Mouse (Mus musculus): ENCODE measurements around the gene Slc39a1. TPM values are rescaled to one million over a fixed set of nuclear protein-coding genes. Genes with fewer than 3 reads are reported as not detected.
"Not testable (repeated sequence)": the region's sequence is repeated elsewhere in the genome, so short reads cannot be mapped to it uniquely, and the experiment has no call there.

The Slc39a1 gene
- total RNA-seq, 2 experiments from 2014 or later: 49.6 to 54.7 TPM

GRCm38 (mm10) chr3:90241251-90241650 is 6.7 kb upstream of the Slc39a1 start:
- no peak for DNase-seq

DNA sequence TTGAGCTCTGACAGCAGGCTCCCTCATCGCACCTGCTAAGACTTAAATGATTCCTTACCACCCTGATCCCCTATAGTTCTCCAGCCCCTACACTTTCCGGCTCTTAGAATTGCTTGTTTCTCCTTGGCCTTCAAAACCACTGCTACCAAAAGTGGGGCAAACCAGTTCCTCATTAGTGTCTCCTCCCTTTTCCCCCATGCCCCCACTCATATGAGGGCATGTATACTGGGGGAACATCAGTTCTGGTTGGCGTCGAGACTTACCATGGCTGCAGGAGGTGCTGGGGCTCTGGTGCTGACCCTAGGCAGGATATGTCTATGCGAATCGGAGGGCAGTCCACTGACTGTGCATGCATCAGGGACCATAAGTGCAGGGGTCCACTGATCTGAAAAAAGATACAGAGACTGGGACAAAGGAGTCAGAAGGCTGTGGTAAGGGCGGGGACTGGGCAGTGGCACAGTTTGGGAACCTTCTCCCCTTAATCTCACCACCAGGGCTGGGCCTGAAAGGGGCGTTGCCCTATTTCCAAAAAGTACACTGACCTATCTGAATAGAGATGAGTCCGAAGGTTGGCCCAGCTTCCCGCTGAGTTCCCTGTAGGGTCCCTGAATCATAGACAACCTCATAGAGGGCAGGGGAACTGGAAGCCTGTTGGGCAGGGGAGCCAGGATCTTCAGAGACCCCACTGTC is 6.2 kb upstream of the Slc39a1 start:
- no peak for DNase-seq

GRCm38 (mm10) chr3:90242984-90243775 is 4.8 kb upstream of the Slc39a1 start, which contains the start of gene Creb3l4:
Gene Creb3l4 (minus strand): TSS chr3:90243512.
- DNase-seq: no peak

- no peak for DNase-seq
These were observed 2.6 kb upstream of the Slc39a1 start for GRCm38 (mm10) chr3:90245406-90245805.

- DNase-seq: no peak
These were observed 377 bp upstream of the Slc39a1 start for GRCm38 (mm10) chr3:90247630-90247959.

- no peak for DNase-seq
These were observed 751 bp downstream of the Slc39a1 start for GRCm38 (mm10) chr3:90248746-90249100.

DNA sequence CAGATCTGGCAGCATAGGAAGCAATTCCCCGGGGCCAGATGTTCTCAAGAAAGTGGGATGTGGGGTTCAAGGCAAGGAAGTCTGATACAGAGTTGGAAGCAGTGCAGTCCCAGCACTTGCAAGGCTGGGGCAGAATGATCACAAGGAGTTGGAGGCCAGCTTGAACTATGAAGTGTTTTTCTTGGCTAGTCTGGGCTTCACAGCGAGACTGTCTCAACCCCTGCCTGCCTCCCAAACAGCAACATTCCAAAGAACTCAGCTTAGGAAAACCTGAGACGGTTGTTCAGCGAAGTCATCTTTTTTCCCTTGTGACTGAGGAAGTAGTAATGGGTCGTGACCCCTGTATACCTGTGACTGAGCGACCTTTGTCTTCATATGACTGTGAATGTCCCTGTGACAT is 2.8 kb downstream of the Slc39a1 start:
- DNase-seq: no peak

DNA sequence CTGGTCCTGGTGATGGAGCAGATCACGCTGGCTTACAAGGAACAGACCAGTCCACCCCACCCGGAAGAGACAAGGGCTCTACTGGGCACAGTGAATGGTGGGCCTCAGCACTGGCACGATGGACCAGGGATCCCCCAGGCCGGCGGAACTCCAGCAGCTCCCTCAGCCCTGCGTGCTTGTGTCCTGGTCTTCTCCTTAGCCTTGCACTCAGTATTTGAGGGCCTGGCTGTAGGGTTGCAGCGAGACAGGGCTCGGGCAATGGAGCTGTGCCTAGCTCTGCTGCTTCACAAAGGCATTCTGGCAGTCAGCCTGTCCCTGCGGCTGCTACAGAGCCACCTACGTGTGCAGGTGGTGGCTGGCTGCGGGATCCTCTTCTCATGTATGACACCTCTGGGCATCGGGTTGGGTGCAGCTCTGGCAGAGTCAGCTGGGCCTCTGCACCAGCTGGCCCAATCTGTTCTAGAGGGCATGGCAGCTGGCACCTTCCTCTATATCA is 3.8 kb downstream of the Slc39a1 start:
- not testable (repeated sequence) for DNase-seq

- DNase-seq: not testable (repeated sequence)
These were observed 4.7 kb downstream of the Slc39a1 start for GRCm38 (mm10) chr3:90252659-90253058.

- DNase-seq: not testable (repeated sequence)
These were observed 5.2 kb downstream of the Slc39a1 start for GRCm38 (mm10) chr3:90253174-90253573.

DNA sequence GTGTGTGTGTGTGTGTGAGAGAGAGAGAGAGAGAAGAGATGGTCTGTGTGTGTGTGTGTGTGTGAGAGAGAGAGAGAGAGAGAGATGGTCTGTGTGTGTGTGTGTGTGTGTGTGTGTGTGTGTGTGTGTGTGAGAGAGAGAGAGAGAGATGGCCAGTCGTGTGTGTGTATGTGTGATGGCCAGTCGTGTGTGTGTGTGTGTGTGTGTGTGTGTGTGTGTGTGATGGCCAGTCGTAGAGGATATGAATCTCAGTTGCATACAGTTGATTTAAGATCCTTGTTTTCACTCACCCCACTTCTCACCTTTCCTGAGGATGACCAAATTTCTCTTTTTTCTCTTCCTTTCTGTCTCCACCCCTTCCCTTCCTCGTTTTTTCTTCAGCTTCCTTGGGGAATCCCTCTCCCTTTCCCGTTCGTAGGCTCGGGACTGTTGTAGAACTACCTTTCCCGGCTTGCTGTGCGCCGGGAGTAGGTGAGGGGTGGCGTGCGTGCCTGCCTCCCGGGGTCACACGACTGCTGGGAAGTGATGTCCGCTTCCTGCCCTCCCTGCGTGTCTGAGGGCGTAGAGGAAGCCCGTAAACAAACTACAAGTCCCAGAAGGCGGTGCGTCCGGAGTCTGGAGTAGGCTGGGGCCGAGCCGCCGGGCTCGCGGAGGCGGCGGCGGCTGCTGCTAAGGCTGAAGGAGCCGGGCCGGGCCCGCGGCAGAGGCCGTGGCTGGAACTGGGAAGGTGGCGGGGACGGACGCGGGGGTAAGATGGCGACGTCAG is 5.9 kb downstream of the Slc39a1 start, which contains the start of gene Crtc2:
TSS of gene Crtc2 (plus strand) at position 511 of the 766 bp plus-strand sequence.
- DNase-seq: peak; percentile 97

DNA sequence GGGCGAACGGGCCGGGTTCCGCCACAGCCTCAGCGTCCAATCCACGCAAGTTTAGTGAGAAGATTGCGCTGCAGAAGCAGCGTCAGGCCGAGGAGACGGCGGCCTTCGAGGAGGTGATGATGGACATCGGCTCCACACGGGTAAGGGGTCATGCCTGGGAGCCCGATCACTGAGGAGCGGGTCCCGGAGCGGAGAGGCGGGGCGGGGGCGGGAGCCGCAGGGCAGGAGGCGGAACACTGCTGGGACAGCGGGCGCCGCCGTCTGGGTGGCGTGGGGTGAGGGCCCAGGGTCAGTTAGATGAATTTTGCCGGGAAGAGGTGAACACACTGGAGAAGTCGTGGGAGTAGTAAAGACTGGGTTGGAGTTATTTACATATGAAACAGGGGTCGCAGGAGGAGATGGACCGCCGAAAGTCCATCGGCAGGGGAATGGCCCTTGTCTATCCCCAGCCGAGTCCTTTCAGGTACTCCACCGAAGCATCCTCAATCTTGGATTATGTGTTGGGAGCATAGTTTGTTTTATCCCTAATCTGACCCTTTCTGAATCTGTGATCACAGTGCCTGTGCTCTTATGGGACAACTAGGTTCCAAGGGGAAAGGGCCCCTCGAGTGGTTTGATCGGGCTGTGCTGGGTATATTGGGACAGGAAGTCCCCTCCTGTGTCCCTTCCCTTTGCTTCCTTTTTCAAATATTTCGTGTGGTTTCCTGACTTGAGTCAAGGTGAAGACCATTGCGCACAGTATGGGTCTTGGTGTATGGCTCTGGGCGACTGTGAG is 6.6 kb downstream of the Slc39a1 start:
- no peak for DNase-seq

- DNase-seq: no peak
These were observed 7.2 kb downstream of the Slc39a1 start for GRCm38 (mm10) chr3:90255194-90255565.

GRCm38 (mm10) chr3:90255784-90256353 is 7.9 kb downstream of the Slc39a1 start:
- DNase-seq: no peak

DNA sequence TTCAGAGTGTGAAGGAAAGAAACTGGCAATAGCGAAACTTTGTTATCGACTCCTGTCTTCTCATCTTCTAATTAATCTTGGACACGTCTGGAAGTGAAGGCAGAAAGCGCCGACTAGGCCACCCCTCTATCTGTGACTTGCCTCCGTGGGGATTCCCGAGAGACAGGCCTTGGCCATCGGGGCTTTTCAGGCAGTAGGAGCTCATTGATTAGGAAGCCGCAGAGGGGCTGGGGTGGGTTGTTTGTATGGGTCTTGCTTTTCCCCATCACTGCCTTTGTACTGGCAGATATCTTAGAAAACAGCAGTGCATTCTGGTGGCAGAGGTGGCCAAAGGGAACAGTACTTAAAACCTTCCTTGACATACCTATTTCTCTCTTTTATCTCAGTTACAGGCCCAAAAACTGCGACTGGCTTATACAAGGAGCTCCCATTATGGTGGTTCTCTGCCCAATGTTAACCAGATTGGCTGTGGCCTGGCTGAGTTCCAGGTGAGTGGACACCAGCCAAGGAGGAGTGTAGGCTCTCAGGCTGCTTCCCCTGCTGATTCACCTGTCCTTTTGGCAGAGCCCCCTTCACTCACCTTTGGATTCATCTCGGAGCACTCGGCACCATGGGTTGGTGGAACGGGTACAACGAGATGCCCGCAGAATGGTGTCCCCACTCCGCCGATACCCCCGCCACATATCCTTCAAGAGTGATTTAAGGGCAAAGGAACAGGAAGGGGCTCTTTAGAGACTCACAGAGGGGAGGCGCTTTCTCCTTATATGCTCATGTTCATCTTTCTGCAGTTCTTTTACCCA is 9.0 kb downstream of the Slc39a1 start:
- no peak for DNase-seq

DNA sequence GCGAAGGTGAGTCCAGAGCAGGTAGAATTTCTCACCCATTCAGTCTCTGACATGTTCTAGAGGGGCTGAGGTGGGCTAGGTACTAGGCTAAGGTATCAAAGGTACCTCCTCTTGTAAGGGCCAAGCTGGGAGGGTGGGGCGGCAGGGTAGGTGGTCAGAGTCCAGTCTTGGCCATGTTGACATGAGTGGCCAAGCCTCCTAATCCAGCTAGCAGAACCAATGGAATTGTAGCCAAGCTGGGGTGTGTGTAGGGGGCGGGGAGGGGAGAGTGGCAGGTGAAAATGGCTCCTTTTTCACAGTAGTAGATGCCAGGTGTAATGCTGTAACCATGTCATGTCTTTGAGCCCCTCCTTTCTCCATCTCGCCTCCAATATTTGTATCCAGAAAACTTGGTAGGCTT is 10.5 kb downstream of the Slc39a1 start:
- no peak for DNase-seq

DNA sequence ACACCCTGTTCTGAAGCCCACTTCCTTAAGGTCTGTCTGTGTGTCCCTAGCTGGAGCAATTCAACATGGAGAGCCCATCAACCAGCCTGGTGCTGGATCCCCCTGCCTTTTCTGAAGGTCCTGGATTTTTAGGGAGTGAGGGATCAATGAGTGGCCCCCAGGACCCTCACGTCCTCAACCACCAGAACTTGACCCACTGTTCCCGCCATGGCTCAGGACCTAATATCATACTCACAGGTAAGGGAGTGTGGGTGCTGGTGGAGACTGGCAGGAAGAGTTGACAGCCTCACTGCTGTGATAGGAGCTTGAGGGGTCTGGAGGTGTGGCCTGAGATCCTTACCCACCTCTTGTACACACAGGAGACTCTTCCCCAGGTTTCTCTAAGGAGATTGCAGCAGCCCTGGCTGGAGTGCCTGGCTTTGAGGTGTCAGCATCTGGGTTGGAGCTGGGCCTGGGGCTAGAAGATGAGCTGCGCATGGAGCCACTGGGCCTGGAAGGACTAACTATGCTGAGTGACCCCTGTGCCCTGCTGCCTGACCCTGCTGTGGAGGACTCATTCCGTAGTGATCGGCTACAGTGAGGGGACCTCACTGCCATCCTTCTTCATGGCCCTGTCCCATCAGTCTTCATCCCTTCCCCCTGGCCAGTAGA is 15.3 kb downstream of the Slc39a1 start:
- DNase-seq: no peak

GRCm38 (mm10) chr3:90264687-90265033 is 16.7 kb downstream of the Slc39a1 start:
- DNase-seq: no peak

GRCm38 (mm10) chr3:90265034-90265931 is 17.3 kb downstream of the Slc39a1 start, which contains the start of gene Dennd4b:
Gene Dennd4b (plus strand): TSS chr3:90265185.
- DNase-seq: peak; percentile 92

Data from gastrocnemius, postnatal 25 days (tissue).